Mouse (Mus musculus) kidney, postnatal 25 days (tissue): ENCODE measurements around the gene Dohh.

ENCODE experiments used
- DNase-seq, 2 experiments: peaks; one replicate each; pipeline ENCODE4 v3.0.0; 2021; ENCODE audit warnings: mixed read lengths in 2 of 2

Gene Dohh

GRCm38 (mm10) chr10:81383802-81384604 is at the start of gene Dohh, which contains the start of gene Gm48551:
Gene Dohh (plus strand): TSS chr10:81384428.
Gene Gm48551 (plus strand): TSS chr10:81384466.
- peak; percentile 98 to 99 for DNase-seq

GRCm38 (mm10) chr10:81335393-81336340 is 48.6 kb upstream of the Dohh start:
- no peak for DNase-seq

GRCm38 (mm10) chr10:81336558-81336957 is 47.7 kb upstream of the Dohh start:
- no peak for DNase-seq

GRCm38 (mm10) chr10:81340551-81341332 is 43.5 kb upstream of the Dohh start:
- DNase-seq: peak in 1 of 2 experiments; percentile 44

- peak; percentile 74 to 89 for DNase-seq
Observed at GRCm38 (mm10) chr10:81341333-81341949, 42.8 kb upstream of the Dohh start.

GRCm38 (mm10) chr10:81342686-81343505 is 41.3 kb upstream of the Dohh start, which contains the start of gene Gipc3:
Gene Gipc3 (minus strand): TSS chr10:81343266.
- DNase-seq: peak in 1 of 2 experiments; percentile 53

- peak in 1 of 2 experiments; percentile 60 for DNase-seq
Observed at GRCm38 (mm10) chr10:81344421-81345161, 39.6 kb upstream of the Dohh start.

GRCm38 (mm10) chr10:81345162-81345534 is 39.1 kb upstream of the Dohh start:
- peak in 1 of 2 experiments; percentile 41 for DNase-seq

- DNase-seq: peak; percentile 87 to 94
Observed at GRCm38 (mm10) chr10:81346453-81347067, 37.7 kb upstream of the Dohh start.

GRCm38 (mm10) chr10:81349146-81349545 is 35.1 kb upstream of the Dohh start:
- peak; percentile 70 to 88 for DNase-seq

- no peak for DNase-seq
Observed at GRCm38 (mm10) chr10:81349961-81350350, 34.3 kb upstream of the Dohh start.

- DNase-seq: peak; percentile 100
Observed at GRCm38 (mm10) chr10:81350351-81351063, 33.7 kb upstream of the Dohh start, which contains the start of gene Hmg20b. Gene Hmg20b (minus strand): TSS chr10:81350480.

- no peak for DNase-seq
Observed at GRCm38 (mm10) chr10:81351678-81352291, 32.4 kb upstream of the Dohh start.

- DNase-seq: no peak
Observed at GRCm38 (mm10) chr10:81354738-81355477, 29.3 kb upstream of the Dohh start.

- no peak for DNase-seq
Observed at GRCm38 (mm10) chr10:81355533-81355932, 28.7 kb upstream of the Dohh start.

- DNase-seq: peak; percentile 39 to 74
Observed at GRCm38 (mm10) chr10:81356352-81356990, 27.8 kb upstream of the Dohh start.
